Mouse (Mus musculus) retina, postnatal 1 day (tissue): Measurements from ENCODE around the gene Vmn2r3.
"Not testable (repeated sequence)": the region's sequence is repeated elsewhere in the genome, so short reads cannot be mapped to it uniquely, and the experiment has no call there.

ENCODE experiments used
- DNase-seq: peaks from one replicate; pipeline ENCODE4 v3.0.0-alpha.2; 2012

The Vmn2r3 gene

DNA sequence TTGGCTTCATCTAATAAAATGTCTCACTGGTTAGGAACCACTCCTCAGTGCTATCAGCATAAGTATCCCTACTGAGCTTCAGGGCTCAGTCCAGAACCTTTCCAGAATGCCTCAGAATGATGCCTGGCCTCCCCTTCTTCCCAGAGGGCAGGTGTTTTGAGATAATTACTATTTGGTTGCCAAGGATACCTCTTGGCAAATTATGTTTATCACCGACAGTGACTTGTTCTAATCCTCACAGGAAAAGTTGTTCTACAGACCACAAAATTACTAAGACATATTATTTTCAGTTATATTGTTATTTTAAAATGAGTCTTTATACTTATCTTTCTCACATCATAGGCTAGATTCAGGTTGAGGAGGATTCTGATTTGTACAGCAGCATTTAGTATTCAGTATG is at the start of gene Vmn2r3:
Gene Vmn2r3 (minus strand): TSS at position 101 of the 400 bp plus-strand sequence.
- DNase-seq = no peak

- DNase-seq = peak; percentile 40
Observed at GRCm38 (mm10) chr3:64332548-64332947, 43.0 kb upstream of the Vmn2r3 start.

- DNase-seq = no peak
Observed at GRCm38 (mm10) chr3:64321824-64322223, 32.3 kb upstream of the Vmn2r3 start.

GRCm38 (mm10) chr3:64306799-64307198 is 17.3 kb upstream of the Vmn2r3 start:
- DNase-seq = no peak

GRCm38 (mm10) chr3:64265762-64266112 is 23.8 kb downstream of the Vmn2r3 start:
- no peak for DNase-seq

DNA sequence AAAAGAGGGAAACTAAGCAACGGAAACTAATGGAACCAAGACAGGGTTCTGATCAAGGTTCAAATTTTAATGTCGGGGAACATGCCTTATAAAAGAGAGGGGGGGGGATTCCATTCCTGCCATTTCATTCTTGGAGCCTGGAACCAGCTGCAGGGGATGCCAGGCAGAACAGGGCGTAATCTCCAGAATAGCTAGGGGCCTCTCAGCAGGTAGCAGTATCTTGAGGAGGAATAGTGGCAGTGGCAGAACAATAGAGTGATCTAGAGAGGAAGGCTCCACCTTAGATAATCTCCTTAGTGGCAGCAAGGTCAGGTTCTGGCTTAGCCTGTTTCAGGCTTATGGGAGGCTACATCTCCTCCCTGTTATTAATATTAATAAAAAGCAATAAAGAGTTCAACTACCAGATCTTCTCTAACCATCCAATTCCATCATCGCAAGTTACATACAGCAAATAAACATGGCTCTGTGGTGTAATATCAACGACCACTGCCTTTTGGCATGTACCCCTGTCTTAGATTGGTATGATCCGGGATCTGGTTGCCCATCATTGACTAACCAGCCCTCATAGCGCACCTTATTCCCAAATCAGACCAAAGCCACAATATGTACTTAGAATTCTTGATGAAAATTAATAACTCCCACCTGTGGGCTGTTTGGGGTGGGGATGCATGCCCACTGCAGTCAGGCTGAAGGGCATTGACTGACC is 24.3 kb downstream of the Vmn2r3 start:
- not testable (repeated sequence) for DNase-seq

- DNase-seq = no peak
Observed at GRCm38 (mm10) chr3:64259582-64259981, 29.9 kb downstream of the Vmn2r3 start.

DNA sequence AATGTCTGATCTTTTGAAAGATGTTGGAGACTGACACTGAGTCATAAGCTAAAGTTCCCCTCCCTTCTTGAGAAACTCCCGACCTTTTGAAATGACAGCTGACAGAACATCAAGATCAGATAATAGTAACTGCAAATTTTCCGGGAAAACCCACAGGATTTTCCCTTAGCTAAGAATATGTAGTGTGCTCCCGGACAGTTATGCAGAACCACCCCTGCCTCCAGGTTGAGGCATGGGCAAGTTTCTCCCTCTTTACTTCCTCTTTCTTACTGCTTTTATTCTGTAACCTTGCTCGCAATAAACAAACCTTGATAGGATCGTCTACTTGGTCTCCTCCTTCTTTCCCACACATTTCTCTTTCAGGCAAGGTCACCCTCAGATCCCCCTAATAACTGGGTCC is 37.9 kb downstream of the Vmn2r3 start:
- no peak for DNase-seq

- DNase-seq = not testable (repeated sequence)
Observed at GRCm38 (mm10) chr3:64250461-64250860, 39.0 kb downstream of the Vmn2r3 start.

GRCm38 (mm10) chr3:64235459-64235858 is 54.0 kb downstream of the Vmn2r3 start:
- not testable (repeated sequence) for DNase-seq

- DNase-seq = not testable (repeated sequence)
Observed at GRCm38 (mm10) chr3:64233655-64234054, 55.9 kb downstream of the Vmn2r3 start.

GRCm38 (mm10) chr3:64227243-64227642 is 62.3 kb downstream of the Vmn2r3 start:
- peak; percentile 2 for DNase-seq
